Mouse (Mus musculus) cerebellum, postnatal 25 days (tissue): ENCODE data around the gene Ube2e3.

Source experiments
- DNase-seq, 2 experiments: peaks; one replicate each; pipeline ENCODE4 v3.0.0; 2021; ENCODE audit warnings: mixed read lengths in 2 of 2

Ube2e3 gene

DNA sequence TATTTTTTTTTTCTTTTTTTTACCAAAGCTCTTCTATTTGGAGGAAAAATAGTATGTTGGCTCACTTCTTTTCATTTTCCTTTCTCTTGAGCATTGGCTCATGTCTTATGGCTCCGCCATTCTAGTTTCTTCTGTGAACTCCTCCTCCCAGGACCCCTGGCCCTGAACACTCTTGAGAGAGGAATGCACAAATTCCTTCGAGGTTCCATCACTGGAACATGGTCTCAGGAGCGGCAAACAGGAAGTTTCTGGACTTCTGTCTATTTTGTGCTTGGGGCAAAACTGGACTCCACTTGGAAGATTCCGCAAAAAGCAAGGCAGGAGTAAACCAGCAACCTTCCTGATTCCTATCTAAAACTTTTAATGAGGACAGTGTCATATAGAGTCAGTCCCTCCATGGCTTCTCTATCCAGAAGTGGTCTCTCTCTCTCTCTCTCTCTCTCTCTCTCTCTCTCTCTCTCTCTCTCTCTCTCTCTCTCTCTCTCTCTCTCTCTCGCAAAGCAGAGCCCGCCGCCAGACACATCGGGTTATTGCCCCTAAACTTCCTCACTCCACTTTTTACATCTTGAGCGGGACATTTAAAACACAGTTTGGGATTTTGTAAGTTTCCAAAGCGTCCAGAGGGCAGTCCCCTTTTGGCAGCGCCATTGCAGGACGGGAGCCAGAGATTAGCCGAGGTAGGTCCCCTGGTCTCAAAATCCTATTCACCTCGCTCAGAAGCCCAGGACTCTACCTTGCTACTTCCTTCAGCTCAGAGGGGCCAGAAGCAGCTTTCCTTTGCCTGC, at the start of gene Ube2e3:
TSS of gene Ube2e3 (plus strand) at position 399 of the 785 bp plus-strand sequence.
- DNase-seq = no peak

DNA sequence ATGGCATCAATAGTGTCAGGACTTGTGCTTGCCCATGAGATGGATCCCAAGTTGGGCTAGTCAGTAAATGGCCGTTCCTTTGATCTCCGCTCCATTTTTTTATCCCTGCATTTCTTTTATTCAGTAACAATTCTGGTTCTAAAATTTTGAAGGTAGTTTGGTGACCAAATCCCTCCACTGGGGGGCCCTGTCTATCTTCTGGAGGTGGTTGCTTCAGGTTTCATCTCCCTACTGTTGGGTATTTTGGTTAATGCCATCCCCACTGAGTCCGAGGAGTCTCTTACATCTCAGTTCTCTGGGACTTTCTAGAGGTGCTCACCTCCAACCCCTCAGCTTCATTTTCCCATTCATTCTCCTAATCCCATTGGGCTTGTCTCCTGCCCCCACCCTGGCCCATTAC, 38.0 kb upstream of the Ube2e3 start:
- no peak for DNase-seq

DNA sequence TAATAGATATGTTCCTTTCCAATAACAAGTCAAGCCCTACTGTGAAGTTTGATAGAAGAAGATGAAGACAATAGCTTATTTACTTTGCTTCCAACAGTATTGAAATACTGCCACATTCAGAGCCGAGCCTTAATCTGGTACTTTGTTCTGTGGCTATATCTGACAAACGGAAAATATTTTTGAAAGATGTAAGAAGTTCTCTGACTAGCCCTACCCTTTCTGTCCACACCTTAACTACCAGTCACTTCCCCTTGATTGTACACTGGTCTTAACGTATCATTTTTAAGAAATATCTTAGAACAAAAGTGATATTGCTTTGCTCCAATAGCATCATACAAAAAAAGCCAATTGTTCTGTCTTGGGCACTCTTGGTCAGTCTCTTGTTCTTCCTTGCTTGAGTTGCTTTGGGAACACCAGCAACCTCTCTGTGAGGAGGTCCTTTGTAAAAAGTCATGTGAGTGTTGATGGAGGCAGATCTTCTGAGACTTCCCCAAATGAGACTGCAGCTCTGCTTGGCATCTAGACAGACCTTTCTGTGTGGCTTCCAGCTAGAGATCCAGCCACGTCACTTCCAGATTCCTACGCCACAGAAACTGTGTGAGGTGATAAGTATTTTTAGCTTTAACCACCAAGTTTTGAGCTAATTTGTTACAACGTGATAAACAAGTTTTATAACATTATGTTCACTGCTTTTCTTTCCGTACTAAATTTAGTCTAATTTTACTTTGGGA, 26.3 kb upstream of the Ube2e3 start:
- DNase-seq = no peak

DNA sequence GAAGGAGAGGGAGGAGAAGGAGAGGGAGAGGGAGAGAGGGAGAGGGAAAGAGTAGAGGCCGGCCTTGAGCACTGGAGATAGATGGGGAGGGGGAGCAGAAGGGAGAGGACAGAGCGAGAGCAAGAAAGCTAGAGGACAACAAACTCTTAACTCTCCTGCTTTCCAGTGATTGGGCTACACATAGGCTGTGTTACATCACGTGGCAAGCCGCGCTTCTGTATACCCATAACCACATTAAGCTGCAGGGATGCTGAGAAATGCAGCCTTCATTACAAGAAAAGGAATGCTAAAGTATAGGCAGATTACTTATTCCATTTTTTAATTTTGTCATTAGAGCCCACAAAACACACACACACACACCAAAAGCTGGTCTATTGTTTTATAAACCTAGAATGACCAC, 23.6 kb upstream of the Ube2e3 start:
- no peak for DNase-seq

DNA sequence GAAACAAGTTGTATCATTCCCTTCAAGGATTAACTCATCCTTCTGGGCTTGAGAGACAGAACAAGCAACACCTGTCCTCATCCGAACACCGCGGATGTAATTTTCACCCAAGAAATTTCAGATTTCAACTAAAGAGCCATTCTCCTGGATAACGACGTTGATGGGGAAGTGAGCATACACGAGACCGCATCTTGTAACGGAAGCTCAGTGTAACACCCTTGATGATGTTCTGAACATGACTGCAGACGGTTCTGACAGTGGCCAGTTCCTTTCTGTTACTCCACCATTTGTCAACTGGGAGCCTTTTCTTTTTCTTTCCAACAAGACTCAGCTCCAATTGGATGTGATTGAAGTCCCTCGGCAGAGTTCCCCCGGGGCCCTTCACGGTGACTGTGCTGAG, 22.6 kb upstream of the Ube2e3 start:
- DNase-seq = no peak

DNA sequence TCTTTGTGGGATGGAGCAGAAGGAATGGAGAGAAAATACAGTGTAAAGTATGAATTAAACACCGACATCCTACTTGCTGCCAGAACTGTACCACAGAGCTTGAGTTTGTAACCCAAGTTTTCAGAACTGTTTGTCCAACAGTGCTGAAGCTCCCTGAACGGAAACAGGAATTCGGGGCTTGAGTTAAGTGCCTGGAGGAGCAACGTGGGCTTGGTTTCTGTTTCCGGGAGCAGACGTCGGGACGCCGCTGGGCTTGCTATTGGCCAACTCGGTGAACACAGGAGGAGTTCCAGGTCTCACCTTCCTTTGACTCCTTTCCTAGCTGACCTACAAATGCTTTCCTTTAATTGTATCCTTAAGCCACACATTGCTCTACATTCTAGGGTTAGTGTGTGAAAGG, 22.2 kb upstream of the Ube2e3 start:
- no peak for DNase-seq

DNA sequence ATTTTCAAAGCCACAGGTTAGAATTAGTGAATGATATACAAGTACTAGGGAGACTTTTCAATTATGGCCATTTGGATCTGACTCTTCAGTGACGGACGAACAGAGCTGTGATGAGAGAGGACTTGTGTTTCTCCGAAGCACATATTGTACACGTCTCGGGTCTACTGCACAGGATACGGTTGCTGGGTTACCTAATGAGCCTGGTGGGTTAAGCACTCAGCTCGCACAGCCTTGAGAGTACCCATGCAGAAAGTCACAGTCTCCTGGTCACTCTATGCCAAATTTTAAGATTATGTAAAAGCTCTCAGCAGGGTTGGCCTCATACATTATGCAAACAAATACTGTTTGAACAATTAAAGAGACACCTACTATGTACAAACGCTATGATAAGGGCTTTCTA, 13.6 kb upstream of the Ube2e3 start:
- no peak for DNase-seq

DNA sequence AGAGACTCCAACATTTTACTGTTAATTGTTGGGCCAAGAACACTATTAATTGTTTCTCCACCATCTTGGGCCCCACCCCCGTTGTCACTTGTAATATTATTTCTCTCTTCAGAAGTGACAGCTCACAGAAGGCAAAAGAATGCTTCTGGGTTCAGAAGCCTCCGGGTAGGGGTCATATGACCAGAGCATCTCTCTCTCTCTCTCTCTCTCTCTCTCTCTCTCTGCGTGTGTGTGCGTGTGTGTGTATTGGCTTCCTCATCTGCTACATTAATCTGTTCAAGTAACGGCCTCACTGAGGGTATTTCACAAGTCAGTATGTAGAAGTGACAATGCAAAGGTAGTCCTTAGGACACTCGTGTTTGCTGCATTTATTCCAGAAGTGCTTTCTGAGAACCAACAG, 9.3 kb upstream of the Ube2e3 start:
- DNase-seq = no peak

DNA sequence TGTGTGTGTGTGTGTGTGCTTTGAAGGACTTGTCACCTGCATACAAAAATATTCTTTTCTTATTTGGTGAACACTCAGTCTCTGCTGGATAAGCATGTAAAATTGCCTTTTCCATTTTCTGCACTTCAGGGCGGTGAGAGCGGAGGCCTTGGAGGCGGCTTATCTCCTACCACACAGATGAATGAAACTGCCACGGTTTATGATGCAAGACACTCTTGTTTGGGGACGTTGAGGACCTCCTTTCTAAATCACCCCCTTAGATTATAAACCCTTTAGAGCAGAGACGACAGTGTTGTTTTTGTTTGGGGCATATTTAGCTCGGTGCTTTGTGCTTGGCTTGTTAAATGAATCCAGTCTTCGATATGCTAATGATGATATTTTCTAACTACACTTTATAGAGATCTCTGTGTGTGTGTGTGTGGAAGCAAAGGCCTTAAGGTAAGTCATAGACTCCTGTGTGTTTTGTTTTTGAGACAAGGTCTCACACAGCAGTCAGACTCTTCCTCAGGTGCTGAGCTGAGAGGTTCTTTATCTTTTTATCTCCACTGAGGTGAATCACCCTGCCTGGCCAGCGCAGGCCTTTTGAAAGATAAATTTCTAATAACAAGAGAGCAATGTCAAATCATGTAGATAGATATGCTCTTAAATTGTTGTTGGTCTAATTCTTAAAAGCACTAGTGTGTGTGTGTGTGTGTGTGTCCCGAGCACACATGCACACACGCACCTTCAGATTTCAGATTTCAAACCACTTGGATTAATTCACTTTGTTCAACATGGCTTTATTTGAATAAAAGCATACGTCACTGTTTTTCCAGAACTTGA, 8.4 kb upstream of the Ube2e3 start:
- DNase-seq = no peak

DNA sequence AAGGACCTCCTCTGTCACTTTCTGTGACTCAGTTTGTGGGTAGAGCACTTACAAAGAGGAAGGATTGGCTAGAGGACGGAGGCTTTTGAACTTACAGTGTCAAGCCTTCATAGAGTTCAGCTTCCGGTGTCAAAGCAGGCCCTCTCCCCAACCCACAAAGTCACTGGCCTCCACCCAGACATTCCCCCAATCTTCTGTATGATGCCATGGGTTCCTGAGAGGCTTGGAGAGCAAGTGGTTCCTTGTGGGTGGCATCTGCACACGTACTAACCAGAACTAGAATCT, 7.9 kb upstream of the Ube2e3 start:
- no peak for DNase-seq

DNA sequence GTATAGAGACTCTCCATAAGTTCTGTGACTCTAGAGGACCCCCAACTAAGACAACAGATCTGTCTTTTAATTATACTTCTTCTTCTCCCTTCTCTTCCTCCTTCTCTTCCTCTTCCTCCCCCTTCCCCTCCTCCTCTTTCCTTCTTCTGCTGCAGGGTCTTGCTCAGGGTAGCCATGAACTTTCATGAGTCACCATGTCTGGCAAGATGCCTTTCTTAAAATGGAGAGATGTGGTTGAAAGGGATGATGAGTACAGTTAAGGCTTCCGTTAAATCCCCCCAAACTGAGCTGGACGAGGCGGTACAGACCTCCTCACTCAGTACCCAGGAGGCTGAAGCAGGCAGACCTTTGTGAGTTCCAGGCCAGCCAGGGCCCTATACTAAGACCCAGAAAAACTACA, 3.8 kb upstream of the Ube2e3 start:
- no peak for DNase-seq

DNA sequence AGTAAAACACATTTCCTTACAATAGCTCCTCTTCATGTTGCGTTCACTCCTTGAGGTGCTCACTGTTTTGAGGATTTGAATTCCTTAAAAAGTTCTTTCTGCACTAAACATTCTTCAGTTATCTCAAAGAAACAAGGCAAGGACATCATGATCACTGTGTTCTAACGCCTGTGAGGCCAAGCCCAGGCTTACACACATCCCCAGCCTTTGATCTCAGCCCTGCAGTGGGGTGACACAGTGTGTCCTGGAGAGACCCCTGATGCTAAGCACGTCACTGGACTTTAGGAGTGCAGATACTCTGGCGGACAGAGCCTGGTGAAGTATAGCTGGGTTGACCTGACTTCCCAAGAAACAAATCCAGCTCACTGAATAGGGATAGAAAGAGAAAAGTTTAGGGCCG, 3.1 kb upstream of the Ube2e3 start:
- no peak for DNase-seq

DNA sequence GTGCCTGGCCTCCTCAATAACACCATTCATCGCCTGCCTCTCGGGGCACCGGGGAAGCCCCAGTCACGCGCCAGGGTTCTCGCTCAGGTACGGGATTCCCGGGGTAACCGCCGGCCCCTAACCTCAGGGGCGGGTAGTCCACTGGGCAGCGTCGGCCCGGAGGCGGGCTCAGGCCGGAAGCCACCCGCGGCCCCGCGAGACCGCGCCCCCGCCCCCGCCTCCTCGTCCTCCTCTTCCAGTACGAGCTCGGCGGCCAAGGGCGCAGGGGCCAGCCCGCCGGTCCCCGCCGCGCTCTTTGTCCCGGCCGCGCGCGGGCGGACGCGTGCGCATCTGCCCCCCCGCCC, 559 bp downstream of the Ube2e3 start:
- DNase-seq = peak; percentile 83 to 90

DNA sequence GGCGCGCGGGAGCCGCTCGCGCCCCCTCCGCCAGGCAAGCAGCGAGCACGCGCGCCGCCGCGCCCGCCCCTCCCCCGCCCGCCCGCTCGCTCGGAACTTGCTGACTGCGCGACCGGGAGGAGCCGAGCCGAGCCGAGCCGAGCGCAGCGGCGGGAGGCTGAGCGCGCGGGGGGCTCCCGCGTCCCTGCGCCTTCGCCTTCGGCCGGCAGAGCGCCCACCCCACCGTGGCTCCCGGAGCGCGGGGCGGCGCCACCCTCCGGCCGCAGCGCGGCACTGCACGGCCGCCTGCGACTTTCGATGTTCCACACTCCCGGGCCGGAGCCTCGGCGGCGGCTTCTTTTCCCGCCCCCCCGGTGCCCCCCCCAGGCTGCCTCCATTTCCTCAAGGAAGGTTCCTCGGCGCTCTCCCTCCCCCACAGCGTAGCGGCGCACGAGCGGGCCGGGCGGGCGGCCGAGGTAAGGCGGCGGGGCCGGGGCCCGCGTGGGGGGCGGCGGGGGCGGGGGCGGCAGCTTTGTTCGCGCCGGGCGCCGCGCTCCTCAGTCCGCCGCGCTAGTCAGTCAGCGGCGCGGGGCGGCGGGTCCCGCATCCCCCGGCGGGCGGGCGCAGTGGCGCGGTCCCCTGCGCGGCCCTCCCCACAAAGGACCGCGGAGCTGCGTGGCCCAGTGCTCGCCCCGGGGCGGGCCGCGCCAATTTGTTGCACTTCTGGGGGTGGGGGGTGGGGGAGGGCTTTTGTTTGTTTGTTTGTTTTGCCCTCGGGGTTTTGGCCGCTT, 1.2 kb downstream of the Ube2e3 start:
- DNase-seq = peak; percentile 88 to 89

DNA sequence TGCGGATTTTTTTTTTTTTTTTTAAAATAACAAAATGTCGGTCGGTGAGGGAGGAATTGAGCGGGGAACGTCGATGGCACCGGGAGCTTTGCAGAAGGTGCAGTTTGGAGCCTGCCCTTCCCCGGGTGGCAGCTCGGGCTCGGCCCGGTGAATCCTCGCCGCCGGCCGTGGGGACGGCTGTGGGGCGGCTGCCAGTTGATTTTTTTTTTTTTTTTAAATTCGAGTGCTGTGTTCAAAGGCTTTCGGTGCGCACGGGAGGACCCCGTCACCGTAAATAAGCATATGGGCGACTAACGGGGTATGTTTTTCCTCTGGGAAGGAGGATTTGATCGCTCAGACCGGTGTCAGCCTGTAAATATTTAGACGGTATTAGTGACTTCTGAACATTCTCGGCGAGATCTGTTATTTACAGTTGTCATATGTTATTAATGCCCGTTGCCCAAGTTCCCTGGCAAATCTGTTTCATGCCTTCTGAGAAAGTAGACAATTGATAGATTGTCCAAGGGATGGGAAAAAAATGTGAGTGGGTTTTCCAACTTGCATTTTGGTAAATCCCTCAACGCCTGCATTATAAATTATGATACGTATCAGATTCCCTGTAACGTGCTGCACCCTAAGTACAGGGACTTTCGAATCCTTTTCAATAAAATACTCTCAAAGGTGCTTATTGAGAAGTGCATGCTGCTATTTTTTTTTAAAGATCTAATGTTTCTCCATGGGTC, 2.0 kb downstream of the Ube2e3 start:
- DNase-seq = peak; percentile 68 to 69

DNA sequence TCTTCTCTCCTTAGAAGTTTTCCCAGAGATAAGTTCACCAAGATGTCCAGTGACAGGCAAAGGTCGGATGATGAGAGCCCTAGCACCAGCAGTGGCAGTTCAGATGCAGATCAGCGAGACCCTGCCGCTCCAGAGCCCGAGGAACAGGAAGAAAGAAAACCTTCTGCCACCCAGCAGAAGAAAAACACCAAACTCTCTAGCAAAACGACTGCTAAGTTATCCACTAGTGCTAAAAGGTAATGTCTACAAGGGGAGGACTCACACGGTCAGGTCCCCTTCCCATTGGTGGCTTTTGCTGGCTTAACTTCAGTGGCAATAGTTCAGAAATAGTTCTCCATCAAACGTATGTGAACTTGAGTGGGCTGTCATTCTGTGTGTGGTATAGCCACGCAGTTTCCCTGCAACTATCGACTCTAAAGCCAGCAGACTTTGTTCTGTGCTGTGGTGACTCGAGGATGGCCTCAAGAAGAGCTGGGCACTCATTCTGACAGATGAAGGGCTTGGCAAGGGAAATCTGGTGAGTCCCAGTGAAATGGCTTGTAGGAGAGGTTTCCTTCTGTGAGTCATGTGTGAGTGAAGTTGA, 2.6 kb downstream of the Ube2e3 start:
- DNase-seq = peak; percentile 45 to 53

DNA sequence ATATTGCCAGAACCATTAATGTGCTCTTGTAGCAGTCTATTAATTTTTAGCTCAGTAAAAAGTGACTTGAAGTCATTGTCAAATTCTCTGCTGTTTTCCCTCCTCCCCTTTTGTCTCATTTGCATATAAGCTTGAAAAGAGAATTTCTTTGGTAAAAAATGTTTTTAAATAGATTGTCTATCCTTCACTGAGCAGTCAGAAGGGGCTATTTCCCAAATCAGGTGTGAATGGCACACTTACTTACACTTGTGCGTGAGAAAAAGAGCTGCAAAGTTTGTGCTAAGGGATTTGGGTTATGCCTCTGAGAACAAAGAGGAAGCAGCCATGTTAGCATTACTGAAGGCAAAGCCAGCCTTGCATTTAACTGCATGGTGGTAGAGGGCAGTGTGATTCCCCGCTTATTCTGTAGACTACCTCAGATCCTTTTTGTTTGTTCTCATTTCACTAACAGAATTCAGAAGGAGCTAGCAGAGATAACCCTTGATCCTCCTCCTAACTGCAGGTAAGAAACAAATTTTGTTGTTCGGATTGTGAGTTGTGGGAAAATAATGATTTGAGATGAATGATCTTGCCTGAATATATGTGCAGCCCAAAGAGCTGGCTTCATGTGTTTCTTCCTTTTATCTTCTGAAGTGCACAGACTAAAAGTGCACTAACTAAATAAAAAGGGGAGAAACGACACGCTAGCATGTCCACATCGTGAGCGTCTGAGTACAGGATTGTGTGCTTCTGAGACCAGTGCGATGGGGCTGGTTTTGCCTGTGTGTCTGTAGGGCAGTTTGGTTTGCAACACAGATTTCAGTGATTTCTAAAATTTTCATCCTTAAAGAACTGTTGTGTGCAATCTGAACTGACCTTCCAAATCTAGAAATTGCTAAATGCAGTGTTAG, 4.3 kb downstream of the Ube2e3 start:
- peak; percentile 33 to 53 for DNase-seq

DNA sequence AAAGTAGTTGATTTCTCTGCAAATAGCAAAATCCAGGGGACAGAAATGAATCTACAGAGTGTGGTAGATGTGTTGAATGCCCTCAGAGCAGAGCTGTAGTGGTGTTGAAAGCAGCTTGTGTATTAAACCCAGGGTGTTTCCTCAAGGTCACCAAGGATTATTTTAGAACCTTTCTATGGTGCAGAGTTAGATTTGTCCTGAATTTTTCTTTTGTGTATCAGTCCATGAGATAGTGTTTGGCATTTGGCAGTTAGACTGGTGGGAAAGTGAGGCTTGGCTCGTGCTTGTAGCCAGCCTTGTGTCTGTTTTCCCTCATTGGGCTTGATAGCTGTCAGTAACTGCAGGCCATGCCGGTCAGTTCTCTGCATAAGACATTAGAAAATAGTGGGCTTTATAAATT, 6.0 kb downstream of the Ube2e3 start:
- DNase-seq = peak in 1 of 2 experiments; percentile 22

DNA sequence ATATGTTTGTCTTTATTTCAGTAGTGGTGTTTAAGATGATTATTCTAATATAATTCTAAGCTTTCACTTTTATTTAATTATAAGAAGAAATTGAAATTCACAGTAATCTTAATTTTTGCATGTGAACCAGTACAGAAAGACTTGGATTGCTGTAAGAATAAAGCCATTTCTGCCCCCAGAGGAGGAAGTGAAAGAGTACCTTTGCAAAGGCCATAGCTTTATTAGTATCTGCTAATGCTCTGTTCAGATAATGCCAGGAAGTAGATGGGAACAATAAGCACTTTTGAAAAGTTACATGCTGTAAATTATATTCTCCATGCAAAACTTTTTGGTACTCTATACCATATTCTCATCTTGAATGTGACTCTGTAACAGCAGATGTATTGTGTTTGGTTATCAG, 8.1 kb downstream of the Ube2e3 start:
- no peak for DNase-seq

DNA sequence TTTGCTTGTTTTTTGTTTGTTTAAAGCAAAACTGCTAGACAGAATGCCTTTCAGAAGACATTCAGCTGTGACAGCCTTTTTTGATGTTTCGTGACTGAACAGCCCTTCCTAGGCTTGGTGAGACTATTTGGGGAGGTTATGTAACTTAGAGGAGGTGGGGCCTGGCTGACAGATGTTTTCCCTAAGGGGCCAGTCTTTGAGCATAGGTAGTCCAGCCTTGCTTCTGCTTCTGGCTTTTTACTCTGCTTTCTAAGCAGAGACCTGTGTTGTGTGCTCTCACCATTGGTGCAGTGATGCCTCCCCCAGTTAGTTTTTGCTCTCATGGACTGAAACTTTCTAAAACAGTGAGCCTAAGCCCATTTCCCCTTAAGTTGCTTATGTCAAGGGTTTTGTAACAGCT, 14.1 kb downstream of the Ube2e3 start:
- DNase-seq = no peak
